Mouse (Mus musculus) brain, embryonic 18.5 days (tissue): Measurements from ENCODE around the gene Sesn3.
A peak's percentile ranks its signal among the peaks of the same experiment; 100 is the strongest.

ENCODE experiments used
- DNase-seq: peaks from one replicate; pipeline ENCODE4 v3.0.0-alpha.2; 2012; ENCODE audit warnings: low read depth, low spot score

The Sesn3 gene

DNA sequence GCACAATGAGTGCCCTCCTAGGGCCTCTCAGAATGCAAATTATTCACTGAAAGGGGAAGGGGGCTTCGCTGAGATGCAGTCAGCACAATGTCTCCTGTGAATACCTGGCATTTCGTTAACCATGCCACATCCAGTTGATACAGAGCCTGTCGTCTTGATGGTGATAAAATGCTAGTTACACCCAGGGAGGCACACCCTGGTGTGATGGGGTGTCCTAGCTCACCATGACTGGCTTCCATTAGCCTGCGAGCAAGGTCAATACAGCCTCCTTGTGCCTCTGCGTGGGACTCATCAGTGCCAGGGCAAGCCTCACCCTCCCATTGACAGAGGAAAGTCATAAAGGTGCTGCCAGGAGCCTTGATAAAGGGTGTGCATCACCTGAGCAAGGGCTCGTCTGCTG, 80.0 kb downstream of the Sesn3 start:
- DNase-seq: no peak

DNA sequence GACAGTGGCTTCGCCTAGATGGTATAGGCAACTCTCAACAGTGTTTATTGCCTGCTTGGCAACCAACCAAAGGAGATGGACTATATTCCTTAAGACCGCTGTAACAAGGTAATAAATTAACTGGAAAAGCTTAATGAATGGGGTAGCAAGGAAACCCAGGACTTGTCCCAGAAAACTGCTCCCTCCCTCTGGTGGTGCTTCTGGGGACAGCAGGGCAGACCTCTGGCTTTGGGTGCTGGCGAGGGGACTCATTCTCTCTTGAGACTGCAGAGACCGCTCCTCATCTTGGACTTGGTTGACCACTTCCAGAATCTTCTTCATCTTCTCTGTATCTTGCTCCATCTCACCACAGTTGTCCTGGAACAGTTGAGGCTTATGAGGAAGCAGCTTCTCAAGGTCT, 82.2 kb downstream of the Sesn3 start:
- no peak for DNase-seq

DNA sequence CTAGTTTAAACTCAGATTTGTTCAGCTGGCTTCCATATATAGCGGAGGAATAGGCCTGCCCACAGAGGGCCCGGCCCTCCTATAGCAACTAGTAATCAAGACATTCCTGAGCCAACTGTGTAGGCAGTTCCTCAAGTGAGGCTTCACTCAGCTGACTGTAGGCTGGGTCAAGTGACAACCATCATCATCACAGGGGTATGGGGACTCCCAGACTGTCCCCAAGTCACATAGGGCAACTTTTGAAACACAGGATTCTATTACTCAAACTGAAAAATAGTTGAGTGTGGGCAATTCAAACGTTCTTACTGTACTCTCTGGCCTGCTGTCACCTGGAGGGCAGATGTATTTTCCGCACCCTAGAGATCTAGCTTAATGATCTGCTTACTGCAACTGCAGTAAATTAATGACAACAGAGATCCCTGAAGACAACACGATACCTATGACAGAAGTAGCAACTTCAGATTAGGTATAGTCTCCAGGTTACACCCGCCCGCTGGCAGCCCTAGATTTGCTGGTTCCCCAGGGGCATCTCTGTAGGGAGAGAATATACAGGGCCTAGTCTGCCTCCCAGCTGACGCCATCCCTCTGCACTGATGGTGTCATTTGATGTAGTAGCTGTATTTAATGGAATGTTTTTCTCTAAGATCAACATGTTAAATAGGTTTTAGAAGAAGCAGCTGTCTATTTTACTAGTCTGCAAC, 87.4 kb downstream of the Sesn3 start:
- no peak for DNase-seq

DNA sequence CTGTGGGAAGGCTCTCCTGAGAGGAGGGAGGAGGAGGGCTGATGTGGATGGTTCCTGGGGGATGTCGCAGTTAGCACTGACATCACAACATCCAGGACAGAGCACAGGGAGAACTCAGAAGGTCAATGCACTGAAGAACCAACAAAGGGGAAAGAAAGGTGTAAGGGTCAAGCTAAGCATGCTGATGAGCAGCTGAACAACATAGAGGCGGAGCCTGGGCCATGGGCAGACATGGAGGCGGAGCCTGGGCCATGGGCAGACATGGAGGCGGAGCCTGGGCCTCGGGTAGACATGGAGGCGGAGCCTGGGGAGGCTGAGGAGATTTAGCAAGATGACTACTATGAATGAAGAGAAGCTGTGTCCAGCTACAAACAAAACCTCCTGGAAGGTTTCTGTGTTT, 88.7 kb downstream of the Sesn3 start:
- DNase-seq: no peak

DNA sequence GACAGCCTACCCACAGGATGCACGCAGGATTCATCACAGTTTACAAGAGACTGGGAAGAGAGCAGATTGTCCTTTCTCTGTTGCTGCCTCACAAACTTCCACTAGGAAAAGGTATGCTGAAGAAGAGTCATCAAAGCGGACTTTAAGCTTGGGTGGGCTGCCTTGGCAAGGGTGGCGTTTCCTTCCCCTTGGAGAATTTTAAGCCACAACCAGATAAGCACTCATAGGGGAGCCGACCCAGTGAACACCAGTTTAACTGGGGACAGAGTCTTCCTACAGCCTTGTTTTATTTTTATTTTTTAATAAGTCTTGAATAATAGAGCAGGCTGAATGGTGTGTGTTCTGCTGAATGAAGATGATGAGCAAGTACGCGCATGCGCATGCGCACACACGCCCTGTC, 89.9 kb downstream of the Sesn3 start:
- DNase-seq: no peak

DNA sequence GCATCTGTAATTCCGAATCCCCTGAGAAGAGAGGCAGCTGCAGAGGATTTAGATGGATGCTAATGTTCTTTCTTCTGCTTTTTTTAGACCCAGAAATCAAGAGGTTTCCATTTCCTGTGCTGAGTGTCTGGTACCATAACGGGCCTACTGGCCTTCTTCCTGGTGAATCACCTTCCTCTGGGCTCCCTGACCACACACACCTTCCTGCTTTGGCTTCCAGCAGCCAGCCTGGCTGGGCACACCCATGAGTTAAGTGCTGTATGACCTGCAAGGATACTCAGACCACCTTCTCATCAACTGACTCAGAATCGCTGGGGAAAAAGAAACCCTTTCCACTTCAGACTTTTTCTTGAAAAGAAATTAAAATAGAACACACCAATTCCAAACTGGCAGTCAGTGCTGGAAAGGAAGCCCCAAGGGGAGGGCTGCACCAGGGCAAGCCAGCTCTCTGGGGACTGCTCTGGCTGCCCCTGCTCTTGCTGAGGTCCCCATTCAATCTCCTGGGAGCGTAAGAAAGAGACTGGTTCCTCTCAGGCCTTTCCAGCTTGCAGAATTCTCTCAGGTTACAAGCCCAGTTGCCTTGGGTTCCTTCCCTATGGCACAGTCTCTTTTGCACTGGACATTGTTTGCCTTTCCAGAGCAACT, 90.7 kb downstream of the Sesn3 start:
- DNase-seq: no peak

DNA sequence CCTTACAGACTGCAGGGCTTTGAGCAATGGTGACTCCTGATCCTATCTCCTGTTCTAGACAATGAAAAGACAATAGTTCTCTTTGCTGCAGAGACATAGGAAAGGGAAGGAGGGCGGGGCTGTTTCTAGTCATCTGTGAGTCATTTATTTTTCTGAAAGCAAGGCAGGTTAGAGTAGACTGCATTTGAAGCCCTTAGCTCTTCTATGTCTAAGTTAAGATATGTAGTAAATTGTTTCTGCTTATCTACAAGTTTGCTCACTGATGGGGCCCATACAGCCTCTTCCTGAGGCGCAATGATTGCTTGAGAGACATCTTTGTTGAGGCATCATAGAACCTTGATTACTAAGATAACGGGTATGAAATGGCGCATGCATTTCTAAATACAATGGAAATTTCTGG, 93.0 kb downstream of the Sesn3 start:
- no peak for DNase-seq

DNA sequence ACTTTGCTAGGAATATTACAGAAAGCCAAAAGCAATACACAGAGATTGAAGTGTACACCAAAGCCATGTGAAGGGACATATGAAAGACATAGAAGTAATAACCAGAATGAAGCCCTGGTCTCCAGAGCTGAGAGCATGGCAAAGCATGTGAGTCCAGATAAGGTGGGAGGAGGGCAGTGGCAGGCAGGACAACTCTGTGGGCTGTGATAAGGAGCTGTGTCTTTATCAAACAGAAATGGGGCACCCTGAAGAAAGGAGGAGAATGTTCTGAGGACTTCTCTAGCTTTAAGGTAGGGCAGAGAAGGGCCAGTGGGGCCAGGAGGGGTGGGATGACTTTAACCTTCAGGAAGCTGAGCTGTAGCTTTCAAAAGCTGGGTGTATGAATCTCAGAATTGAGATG, 94.4 kb downstream of the Sesn3 start:
- DNase-seq: no peak

DNA sequence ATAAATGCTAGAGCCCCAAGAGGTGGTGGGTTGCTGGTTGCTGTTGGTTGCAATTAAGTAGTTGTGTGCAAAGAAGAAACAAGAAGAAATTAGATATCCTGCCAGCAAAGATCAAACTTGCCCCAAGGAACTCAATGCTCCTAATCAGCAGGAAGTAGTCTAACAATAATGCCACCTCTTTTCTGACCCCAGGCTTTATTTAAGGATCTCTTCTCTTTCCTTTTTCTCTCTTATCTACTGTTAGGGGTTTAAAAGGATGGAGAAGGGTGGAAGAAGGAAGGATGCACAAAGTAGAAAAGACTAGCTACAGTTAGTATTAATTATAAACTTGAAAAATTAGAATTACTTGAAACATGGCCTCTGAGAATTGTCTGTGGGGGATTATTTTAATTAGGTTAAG, 97.6 kb downstream of the Sesn3 start:
- DNase-seq: no peak

DNA sequence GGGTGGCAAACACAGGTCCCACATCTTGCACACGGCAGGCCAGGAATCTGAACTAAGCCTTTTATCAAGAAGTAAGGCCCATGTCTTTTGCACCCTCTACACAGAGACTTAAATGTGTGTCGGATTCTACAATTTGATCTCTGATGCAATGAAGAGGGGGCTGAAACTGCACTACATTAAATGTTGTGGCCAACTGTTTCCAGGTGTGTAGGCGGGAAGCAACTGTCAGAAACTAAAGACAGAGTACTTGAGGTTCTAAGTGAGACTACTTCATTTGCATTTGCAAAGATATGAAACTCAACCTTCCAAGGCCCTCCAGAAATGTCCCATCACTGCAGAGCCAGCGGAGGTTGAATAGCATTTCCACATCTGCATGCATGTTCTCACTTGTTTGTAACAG, 101.3 kb downstream of the Sesn3 start:
- DNase-seq: no peak

DNA sequence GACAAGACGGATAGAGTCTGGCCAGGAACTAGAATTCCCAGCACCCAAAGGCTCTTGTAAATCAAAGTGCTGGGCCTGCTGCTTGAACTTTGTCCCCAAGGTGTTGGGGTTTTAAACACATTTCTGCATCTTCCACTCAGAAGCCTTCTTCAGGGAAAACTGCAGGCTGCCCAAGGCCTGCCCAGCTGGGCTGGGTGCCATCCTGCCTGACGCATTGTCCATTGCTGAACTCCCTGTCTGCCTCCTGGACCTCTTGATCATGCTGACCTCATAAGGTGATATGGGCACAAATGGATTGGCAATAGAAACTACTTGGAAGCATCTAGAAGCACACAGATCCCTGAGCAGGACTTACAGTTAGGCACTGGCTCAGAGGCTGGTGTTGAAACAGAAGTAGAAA, 103.3 kb downstream of the Sesn3 start:
- no peak for DNase-seq

DNA sequence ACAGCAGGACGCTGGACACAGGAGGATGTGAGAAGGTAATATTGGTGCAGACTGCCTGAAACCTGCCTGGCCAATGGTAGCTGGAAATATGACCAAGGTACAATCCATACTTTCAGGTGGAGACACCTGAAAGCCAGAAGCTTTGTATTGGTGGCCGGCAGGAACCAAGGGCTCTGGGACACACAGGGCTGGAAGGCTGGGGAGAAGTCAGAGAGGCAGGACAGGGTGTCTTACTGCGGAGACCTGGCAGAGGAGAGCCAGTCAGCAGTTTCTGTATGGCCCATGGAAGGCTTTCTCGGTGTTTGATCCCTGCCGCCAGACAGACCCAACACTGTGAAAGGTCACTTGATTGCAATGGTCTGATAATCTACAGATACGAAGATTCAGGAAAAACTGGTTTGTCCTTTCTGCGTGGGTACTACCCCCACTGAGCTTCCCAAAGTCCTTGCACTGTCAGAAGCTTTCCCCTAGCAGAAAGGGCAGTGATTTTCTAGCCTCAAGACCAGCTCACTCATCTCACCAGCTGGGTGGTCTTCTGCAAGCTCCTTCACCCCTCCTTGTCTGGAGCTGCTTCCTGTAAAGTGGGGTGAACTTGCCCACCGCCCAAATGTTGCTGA, 105.0 kb downstream of the Sesn3 start:
- no peak for DNase-seq

DNA sequence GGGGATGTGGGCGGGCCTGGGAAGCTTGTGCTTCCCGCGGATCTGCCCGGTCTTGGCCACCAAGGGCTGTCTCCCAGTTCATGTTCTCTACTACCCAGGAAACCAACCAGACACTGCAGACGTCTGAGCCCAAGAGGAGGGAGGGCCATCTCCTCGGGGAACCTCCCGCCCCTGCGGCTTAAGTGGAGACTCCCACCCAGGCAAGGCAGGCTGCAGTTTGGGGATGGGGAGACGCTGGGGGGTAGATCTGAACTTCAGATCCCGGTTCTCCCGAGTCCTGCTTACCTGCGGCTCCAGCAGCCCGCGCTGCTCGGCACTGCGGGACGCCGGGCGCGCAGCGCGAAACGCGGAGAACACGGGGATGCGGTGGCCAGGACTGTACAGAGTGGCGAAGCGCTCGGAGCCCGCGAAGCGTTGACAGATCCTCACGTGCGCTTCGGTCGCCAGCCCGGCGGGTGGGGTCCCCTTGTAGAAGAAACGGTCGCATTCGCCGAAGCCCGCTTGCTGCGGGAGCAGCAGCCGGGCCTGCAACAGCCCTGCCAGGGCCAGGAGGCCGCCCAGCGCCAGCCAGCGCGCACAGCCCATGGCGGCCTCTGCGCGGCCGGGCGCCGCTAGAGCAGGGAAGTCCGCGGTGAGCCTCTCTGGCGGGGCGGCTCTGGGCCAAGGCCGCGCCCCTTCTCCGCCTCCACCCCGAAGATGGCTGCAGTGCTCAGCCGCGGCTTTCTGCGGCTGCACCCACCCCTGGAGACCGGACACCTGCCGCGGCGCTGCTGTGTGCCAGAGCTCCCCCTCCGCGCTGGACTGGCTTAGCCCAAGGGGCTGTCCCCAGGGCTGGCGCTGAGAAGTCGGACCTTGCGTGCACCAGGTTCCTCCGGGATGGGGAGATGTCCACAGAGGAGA, 105.8 kb downstream of the Sesn3 start:
- peak; percentile 32 for DNase-seq

DNA sequence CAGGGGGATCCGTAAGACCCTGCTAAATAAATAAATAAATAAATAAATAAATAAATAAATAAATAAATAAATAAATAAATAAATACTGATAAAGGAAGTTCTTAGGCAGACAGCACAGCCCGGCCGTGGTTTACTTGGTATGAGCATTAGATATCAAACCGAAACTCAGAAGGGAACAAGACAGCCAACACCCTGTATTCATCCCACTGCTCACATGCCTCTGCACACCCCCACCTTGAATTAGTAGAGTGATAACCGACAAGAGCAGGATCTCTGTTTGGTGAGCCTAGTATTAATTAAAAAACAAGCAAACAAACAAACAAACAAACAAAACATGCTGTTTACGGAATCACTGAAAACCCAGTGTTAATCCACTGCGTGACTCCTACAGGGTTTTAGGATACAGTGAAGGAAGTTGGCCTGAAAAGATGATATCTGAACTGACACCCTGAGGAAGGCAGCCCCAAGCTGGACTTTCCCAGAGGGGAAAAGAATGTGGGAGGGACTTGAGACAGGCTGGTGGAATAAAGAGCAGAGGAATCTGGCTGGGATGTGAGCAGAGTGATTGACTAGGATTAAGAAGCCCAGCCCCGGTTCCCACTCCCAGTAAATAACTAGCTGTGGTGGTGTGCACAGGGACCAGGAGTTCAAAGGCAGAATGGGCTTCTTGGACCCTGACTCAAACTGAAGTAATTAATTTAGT, 106.6 kb downstream of the Sesn3 start, which contains the start of gene Endod1:
TSS of gene Endod1 (minus strand) at position 155 of the 703 bp plus-strand sequence.
- DNase-seq: no peak

DNA sequence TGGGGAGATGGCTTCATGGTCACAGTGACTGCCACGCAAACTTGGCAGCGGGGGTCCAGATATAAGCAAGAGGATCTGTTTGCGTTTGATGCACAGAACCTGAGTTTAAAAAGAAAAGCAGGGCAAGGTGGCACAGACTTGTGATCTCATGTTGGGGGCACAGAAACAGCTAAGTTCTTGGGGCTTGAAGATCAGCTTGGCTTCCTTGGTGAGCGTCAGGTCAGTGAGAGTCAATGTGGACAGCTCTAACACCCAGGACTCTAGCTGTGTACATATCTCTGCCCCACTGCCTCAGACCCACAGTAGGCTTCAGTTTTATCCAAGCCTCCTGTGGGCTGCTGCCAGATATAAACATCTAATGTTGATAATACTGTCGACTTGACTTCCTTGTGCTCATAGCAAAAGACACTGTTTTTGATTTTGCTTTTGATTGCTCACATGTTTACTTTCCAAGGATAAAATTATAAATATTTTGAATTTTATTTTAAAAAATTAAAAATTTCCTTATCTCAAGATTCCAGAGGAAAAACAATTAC, 107.5 kb downstream of the Sesn3 start:
- DNase-seq: no peak
